Mouse (Mus musculus) small intestine, adult 2 months (tissue): Measurements from ENCODE around the gene Rhof. TPM values are rescaled to one million over a fixed set of nuclear protein-coding genes. Genes with fewer than 3 reads are reported as not detected.

Experiments
- H3K27ac ChIP-seq: fragments of 200-500 bp; 2 replicates; pipeline ENCODE4 v1.5.1; 2012; ENCODE audit warnings: low read depth, low read length, control low read depth, inconsistent platforms; ENCODE audit not compliant: insufficient read depth
- H3K27me3 ChIP-seq: fragments of 200-500 bp; 2 replicates; pipeline ENCODE4 v1.6.1; 2012; ENCODE audit warnings: mild to moderate bottlenecking, moderate library complexity, low read length, inconsistent platforms; ENCODE audit not compliant: control insufficient read depth, insufficient read depth
- H3K36me3 ChIP-seq: fragments of 200-500 bp; 2 replicates; pipeline ENCODE4 v1.6.1; 2012; ENCODE audit warnings: mild to moderate bottlenecking, low read length, control low read depth, inconsistent platforms; ENCODE audit not compliant: control insufficient read depth, insufficient read depth
- H3K4me1 ChIP-seq: fragments of 200-500 bp; 2 replicates; pipeline ENCODE4 v1.6.1; 2012; ENCODE audit warnings: low read length, inconsistent platforms, mixed read lengths; ENCODE audit not compliant: control insufficient read depth, insufficient read depth, insufficient read length
- H3K4me3 ChIP-seq: fragments of 200-500 bp; 2 replicates; pipeline ENCODE4 v1.5.1; 2012; ENCODE audit warnings: low read depth, mild to moderate bottlenecking, control low read depth, inconsistent platforms, low read length, moderate library complexity
- CTCF ChIP-seq: fragments of 200-500 bp; IDR thresholded peaks from 2 replicates; pipeline ENCODE4 v1.5.1; 2012; ENCODE audit warnings: low read depth, mild to moderate bottlenecking, control low read depth, inconsistent platforms, low read length, moderate library complexity, mixed read lengths; ENCODE audit not compliant: insufficient replicate concordance, insufficient read length; ENCODE audit errors: extremely low read depth
- POLR2A ChIP-seq: fragments of 200-500 bp; IDR thresholded peaks from 2 replicates; pipeline ENCODE4 v1.6.1; 2012; ENCODE audit warnings: low read depth, mild to moderate bottlenecking, control low read depth, inconsistent platforms, low read length, moderate library complexity
- WGBS: fragments of 180-500 bp; shearing (Covaris S2); methylation state at CpG from one replicate; pipeline ENCODE4 v1.1.7; 2018; 5-methylcytosine and 5-hydroxymethylcytosine counted together
- polyA plus RNA-seq: library from polyadenylated mRNA; depleted of rRNA; stranded (reverse); fragments of >200 nt; gene quantifications from 2 replicates; pipeline ENCODE4 v1.2.3, GENCODE M21; 2012

Gene Rhof
- polyA plus RNA-seq, 1 experiment: 91.6 TPM

GRCm38 (mm10) chr5:123141555-123142160 is 9.2 kb upstream of the Rhof start:
- Histone ChIP-seq H3K4me1 (peaks cover 8% of the 10 kb centered on the region), H3K36me3 (peaks cover 14% of the 10 kb centered on the region), H3K27ac (peak overlapping the region; percentile 97), H3K4me3 (peak overlapping the region; percentile 88), H3K27me3 (no peaks in the 10 kb centered on the region)
- WGBS: under 1% methylated on average over 36 of the region's 38 CpGs
- no peak for TF ChIP-seq CTCF
- TF ChIP-seq POLR2A: no peak

DNA sequence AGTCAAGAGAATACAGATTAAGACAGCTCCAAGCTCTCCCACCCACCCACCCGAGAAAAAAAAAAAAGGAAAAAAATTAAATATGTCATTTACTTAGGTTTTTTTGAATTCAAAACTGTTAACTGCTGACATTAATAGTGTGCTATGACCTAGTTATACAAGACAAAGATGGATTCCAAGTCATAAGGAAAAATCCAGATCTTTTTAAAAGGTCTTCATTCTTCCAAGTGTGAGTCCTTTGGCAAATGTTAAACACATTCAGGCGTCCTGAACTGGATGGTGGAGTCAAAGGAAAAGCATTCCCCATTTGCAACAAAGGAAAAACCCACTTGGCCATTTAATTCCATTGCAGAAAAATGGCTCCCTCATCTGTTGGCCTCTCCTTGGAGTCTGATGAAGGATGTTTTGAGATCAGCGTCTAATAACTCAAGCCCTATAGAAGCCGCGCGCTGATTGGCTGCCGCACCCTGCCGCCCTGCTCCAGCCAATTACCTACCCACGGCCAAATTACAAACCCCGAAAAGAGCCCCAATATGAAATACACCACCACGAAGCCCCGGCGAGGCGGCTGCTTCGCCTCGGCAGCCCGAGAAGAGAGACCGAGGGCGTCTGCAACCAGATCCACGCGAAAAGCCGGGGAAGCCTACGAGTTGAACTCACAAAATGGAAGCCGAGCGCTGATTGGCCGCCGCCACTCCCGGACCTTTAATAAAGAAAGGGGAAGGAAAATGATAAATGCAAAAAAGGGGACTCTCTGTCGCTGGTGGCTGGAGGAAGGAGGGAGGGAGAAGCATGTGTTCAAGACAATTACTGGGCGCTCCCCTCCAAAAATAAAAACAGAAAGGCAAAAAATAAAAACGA is 8.4 kb upstream of the Rhof start:
- under 1% methylated on average over 31 of the region's 31 CpGs for WGBS

GRCm38 (mm10) chr5:123139722-123140627 is 7.5 kb upstream of the Rhof start:
- 2% methylated on average over 28 of the region's 28 CpGs for WGBS
- TF ChIP-seq CTCF (no peak), POLR2A (no peak; the same call in 1 of the 2 replicates)
- H3K27ac ChIP-seq: peak overlapping the region; percentile 98

More for the DNA sequence above, 8.4 kb upstream of the Rhof start:
- Histone ChIP-seq H3K4me1 (peaks cover 11% of the 10 kb centered on the region), H3K27ac (peak overlapping the region; percentile 97), H3K36me3 (peaks cover 9% of the 10 kb centered on the region), H3K4me3 (peak overlapping the region; percentile 88), H3K27me3 (no peaks in the 10 kb centered on the region)
- TF ChIP-seq CTCF (no peak), POLR2A (peak; percentile 98)

DNA sequence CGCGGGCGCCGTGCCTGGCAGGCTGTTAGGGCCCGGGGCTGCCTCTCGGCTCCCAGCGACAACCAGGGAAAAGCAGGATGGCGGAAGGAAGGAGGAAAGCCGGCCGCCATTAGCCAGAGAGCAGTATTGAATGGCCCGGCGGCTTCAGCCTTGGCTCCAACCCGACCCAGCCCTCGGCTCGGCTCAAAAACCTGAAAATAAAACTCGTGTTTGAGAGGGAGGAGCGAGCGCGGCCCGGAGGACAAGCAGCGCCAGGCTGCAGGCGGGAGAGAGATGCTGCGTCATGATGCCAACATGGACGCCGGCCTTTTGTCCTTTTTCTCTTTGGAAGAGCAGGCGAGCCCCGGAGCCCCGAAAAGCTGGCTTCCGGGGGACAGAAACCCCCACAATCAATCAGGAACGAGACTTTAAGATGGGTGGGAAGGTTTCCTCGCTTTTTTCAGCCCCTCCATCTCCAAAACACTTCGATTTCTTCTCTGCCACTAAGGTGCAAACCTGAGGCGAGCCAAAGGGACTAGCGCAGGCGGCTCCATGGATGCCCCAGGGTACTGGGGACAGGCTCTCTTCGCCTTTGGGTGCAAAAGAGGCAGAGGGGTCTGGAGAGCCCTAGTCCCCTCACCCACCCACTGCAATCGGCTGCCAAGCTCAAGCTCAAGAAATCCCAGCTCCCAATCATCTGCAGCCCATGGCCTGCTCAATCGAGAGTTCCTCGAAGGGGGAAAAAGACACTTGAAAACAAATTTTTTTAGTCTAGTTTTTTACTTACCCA is 6.6 kb upstream of the Rhof start:
- under 1% methylated on average over 39 of the region's 39 CpGs for WGBS
- Histone ChIP-seq H3K27me3 (no peaks in the 10 kb centered on the region), H3K4me3 (peak overlapping the region; percentile 62), H3K27ac (peak overlapping the region; percentile 98), H3K4me1 (peaks cover 14% of the 10 kb centered on the region), H3K36me3 (peaks cover 4% of the 10 kb centered on the region)
- TF ChIP-seq POLR2A (peak; percentile 82; the same call in 1 of the 2 replicates), CTCF (peak; percentile 1; the same call in 1 of the 2 replicates)

More at GRCm38 (mm10) chr5:123139722-123140627, 7.5 kb upstream of the Rhof start:
- peaks cover 4% of the 10 kb centered on the region; the same call in 1 of the 2 replicates for H3K36me3 ChIP-seq
- H3K27me3 ChIP-seq: no peaks in the 10 kb centered on the region
- H3K4me3 ChIP-seq: peak overlapping the region; percentile 62
- peaks cover 10% of the 10 kb centered on the region for H3K4me1 ChIP-seq

- Histone ChIP-seq H3K4me3 (peak overlapping the region; percentile 62), H3K27ac (peak overlapping the region; percentile 98), H3K4me1 (peaks cover 17% of the 10 kb centered on the region), H3K27me3 (no peaks in the 10 kb centered on the region), H3K36me3 (peaks cover 9% of the 10 kb centered on the region)
- WGBS: 1% methylated on average over 38 of the region's 40 CpGs
- TF ChIP-seq CTCF (no peak), POLR2A (peak; percentile 39)
These were observed 5.9 kb upstream of the Rhof start for GRCm38 (mm10) chr5:123138230-123138911.

DNA sequence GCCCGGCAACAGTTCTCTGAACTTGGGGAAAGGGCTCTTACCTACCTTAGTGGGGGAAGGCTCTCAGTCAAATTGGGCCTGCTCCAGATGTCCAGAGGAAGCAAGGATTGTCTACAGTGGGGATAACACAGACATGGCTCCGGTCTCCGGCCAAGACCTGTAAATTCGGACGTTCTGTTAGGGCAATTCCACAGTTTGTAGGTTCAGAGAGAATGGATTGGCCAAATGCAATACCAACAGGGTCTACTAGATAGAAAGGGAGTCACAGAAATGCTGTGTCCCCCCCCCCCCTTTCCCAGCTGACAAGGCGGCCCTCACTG is 5.4 kb upstream of the Rhof start:
- 0% methylated on average over 6 of the region's 6 CpGs for WGBS
- Histone ChIP-seq H3K4me1 (peaks cover 21% of the 10 kb centered on the region), H3K4me3 (peak overlapping the region; percentile 62), H3K27me3 (no peaks in the 10 kb centered on the region), H3K36me3 (peaks cover 9% of the 10 kb centered on the region), H3K27ac (peak overlapping the region; percentile 98)
- TF ChIP-seq POLR2A: no peak
- TF ChIP-seq CTCF: no peak
